Mouse (Mus musculus) ES-E14 (cell line): ENCODE data around the gene Mrpl42. TPM values are rescaled to one million over a fixed set of nuclear protein-coding genes. Genes with fewer than 3 reads are reported as not detected.
A peak's percentile ranks its signal among the peaks of the same experiment; 100 is the strongest.

Experiments
- DNase-seq: peaks from one replicate; pipeline ENCODE4 v3.0.0-alpha.2; 2013; ENCODE audit warnings: low read depth, low spot score
- H3K27ac ChIP-seq: 2 replicates; pipeline ENCODE4 v1.5.1; 2012; ENCODE audit warnings: low read depth, mild to moderate bottlenecking, low read length, moderate library complexity, mixed read lengths; ENCODE audit not compliant: poor library complexity, insufficient read depth, severe bottlenecking
- H3K36me3 ChIP-seq: 2 replicates; pipeline ENCODE4 v1.6.1; 2012; ENCODE audit warnings: mild to moderate bottlenecking, low read length, moderate library complexity, mixed read lengths; ENCODE audit not compliant: control insufficient read depth, poor library complexity, insufficient read depth, severe bottlenecking
- H3K4me1 ChIP-seq, 2 experiments: fragments of 150-350 bp in 1 of 2; sonication (generic) in 1 of 2; 2 replicates each; pipeline ENCODE4 v1.6.1; 2012; ENCODE audit warnings: low read length in 2 of 2, mild to moderate bottlenecking in 1 of 2, mixed read lengths in 1 of 2; ENCODE audit not compliant: control insufficient read depth in 2 of 2, insufficient read depth in 2 of 2, poor library complexity in 1 of 2
- H3K4me3 ChIP-seq, 2 experiments: fragments of 150-350 bp in 1 of 2; sonication (generic) in 1 of 2; 2 replicates each; pipeline ENCODE4 v1.5.1; 2012; ENCODE audit warnings: low read length in 2 of 2, low read depth in 1 of 2, mild to moderate bottlenecking in 1 of 2, mixed read lengths in 1 of 2; ENCODE audit not compliant: insufficient read depth in 1 of 2, poor library complexity in 1 of 2, severe bottlenecking in 1 of 2
- H3K9ac ChIP-seq: 2 replicates; pipeline ENCODE4 v1.6.1; 2012; ENCODE audit warnings: low read depth, mild to moderate bottlenecking, low read length, mixed read lengths; ENCODE audit not compliant: poor library complexity, insufficient read depth, severe bottlenecking
- H3K9me3 ChIP-seq: fragments of 150-350 bp; sonication (generic); 2 replicates; pipeline ENCODE4 v1.6.1; 2012; ENCODE audit warnings: low read depth, mild to moderate bottlenecking, low read length; ENCODE audit not compliant: control insufficient read depth, insufficient read depth
- CHD2 ChIP-seq: IDR thresholded peaks from 2 replicates; pipeline ENCODE4 v1.6.1; 2014; ENCODE audit warnings: mild to moderate bottlenecking, low read depth, low read length, inconsistent platforms
- HCFC1 ChIP-seq: IDR thresholded peaks from 2 replicates; pipeline ENCODE4 v1.6.1; 2012; ENCODE audit warnings: low read length, inconsistent platforms, borderline replicate concordance; ENCODE audit not compliant: insufficient read depth
- MAFK ChIP-seq: IDR thresholded peaks from 2 replicates; pipeline ENCODE4 v1.6.1; 2014; ENCODE audit warnings: mild to moderate bottlenecking, low read depth, low read length, inconsistent platforms; ENCODE audit not compliant: insufficient read depth
- ZC3H11A ChIP-seq: IDR thresholded peaks from 2 replicates; pipeline ENCODE4 v1.6.1; 2012; ENCODE audit warnings: low read depth, mild to moderate bottlenecking, inconsistent platforms, low read length, borderline replicate concordance
- ZNF384 ChIP-seq: IDR thresholded peaks from 2 replicates; pipeline ENCODE4 v1.6.1; 2012; ENCODE audit warnings: low read depth, low read length, inconsistent platforms
- in situ Hi-C, 2 experiments: fragments of 600-800 bp; cut with MboI; formaldehyde crosslinking; loops; one replicate each; pipeline ENCODE4 v1.15.1; 2025; ENCODE audit warnings: low sequenced_read_pairs in 2 of 2, inconsistent platforms in 1 of 2; ENCODE audit not compliant: unreplicated experiment in 2 of 2
- total RNA-seq: library from RNA; depleted of rRNA; stranded (reverse); fragments of 300-350 nt; gene quantifications from 2 replicates; pipeline ENCODE4 v1.2.3, GENCODE M21; 2012

The Mrpl42 gene
- total RNA-seq, 1 experiment = 163 TPM

DNA sequence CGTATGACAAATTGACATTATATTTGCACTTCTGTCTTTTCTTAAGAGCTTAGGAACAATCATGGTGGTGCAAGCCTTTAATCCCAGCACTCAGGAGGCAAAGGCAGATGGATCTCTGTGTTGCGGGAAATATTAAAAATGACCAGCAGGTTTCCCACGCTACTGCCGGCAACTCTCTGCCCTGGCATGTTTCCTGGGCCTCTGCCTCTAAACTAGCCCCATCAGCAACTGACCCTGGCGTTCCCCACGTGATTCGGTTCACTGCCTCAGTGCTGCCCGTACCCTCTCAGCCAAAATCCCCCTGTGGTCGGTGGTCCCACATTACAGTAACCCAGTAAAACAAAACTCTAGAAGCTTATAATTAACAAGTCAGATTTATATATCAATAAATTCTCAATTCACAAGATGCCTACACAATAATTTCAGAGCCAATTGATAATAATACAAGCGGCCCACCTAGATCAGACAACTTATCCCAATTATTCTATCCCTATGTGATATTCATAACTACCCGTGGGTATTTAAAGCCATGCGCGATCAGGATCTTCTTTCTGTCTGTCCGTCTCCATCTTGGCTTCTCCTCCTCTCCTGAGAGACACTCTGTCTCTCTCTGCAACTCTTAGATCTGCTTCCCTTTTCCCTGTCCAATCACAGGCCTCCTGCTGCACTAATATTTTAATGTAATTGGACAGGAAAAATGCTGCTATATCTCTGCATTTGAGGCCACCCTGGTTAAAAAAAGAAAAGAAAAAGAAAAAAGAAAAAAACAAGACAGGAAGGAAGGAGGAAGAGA, 1.9 kb upstream of the Mrpl42 start:
- in situ Hi-C loops = no loop called here
- no peaks in the 10 kb centered on the region for H3K9me3 ChIP-seq
- H3K36me3 ChIP-seq = no peaks in the 10 kb centered on the region; the same call in 1 of the 2 replicates
- no peak overlapping the region for H3K4me3 ChIP-seq
- DNase-seq = no peak
- H3K9ac ChIP-seq = no peak overlapping the region
- no peak overlapping the region for H3K27ac ChIP-seq
- H3K4me1 ChIP-seq = peaks cover 0 to 7% of the 10 kb centered on the region in 2 experiments
- no peak for TF ChIP-seq ZC3H11A
- no peak for TF ChIP-seq HCFC1
- no peak for TF ChIP-seq MAFK
- no peak for TF ChIP-seq ZNF384
- TF ChIP-seq CHD2 = no peak

DNA sequence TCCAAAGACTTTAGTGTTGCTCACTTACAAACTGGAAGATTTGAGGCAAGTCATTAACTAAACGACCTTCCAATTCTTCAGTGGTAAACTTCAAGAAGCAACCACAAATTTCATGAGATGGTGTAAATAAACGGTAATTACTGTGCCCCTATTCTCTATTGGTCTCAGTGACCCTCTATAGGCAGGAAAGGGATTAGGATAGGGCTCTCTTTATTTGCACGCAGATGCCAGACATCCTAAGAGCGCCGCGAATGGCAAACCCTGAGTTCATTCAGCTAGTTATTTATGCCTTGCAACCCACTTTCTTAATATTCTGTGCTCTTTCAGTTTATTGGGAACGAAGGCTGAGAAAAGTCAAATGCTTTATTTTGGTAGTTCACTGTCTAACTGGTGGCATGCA, 707 bp downstream of the Mrpl42 start:
- no peak for DNase-seq
- Histone ChIP-seq H3K9ac (peak overlapping the region; percentile 97; the same call in 1 of the 2 replicates), H3K9me3 (no peaks in the 10 kb centered on the region), H3K4me1 (peaks cover 0 to 5% of the 10 kb centered on the region in 2 experiments; a peak in 2 of 4 replicates), H3K4me3 (peak overlapping the region; percentile 95 to 98), H3K36me3 (peaks cover 2% of the 10 kb centered on the region; the same call in 1 of the 2 replicates), H3K27ac (no peak overlapping the region)
- in situ Hi-C loops = no loop called here
- TF ChIP-seq ZNF384 (no peak), CHD2 (no peak), HCFC1 (no peak), MAFK (no peak), ZC3H11A (no peak)

DNA sequence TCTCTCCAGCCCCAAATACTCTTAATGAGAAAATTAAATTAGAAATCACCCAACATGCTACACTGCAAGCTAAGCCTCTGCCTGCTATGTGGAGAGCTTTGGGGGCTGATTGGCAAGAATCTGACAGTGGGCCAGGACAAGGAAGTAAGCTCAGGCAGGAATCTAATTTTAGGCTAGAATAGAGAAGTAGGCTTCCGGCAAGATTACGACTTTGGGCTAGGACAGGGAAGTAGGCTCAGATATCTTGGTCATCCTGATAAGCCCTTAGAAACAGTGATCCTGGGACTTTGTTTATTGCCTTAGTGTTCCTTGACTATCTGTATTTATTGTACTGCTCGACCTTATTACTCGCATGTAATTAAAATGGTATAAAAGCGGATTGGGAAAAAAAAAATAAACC, 7.5 kb downstream of the Mrpl42 start:
- in situ Hi-C loops = no loop called here

DNA sequence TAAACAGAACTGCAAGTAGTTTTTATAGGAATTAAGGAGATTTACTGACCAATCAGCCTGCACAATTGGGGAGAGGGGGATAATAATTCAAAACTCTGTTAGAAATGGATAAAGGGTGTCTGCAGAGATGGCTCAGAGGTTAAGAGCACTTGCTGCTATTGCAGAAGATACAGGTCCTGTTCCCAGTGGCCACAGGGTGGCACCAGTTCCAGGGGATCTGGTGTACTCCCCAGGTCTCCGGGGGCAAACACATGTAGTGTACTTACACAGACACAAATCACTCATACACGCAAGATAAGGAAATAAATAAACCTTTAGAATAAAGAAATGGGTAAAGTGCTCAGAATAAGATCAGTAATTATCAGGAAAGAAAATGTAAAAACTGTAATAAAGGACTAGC, 12.1 kb downstream of the Mrpl42 start:
- H3K27ac ChIP-seq = no peak overlapping the region
- no peak overlapping the region for H3K9ac ChIP-seq
- DNase-seq = no peak
- H3K4me3 ChIP-seq = no peak overlapping the region
- H3K9me3 ChIP-seq = no peaks in the 10 kb centered on the region
- peaks cover 38% of the 10 kb centered on the region for H3K36me3 ChIP-seq
- in situ Hi-C loops = no loop called here
- TF ChIP-seq HCFC1 = no peak
- TF ChIP-seq ZC3H11A = 0 out of 2 replicates have a peak, but pooled peaks have one; percentile 3
- peaks cover 0 to 4% of the 10 kb centered on the region in 2 experiments; a peak in 2 of 4 replicates for H3K4me1 ChIP-seq

More for the DNA sequence above, 7.5 kb downstream of the Mrpl42 start:
- H3K9ac ChIP-seq = no peak overlapping the region
- H3K4me3 ChIP-seq = no peak overlapping the region
- peaks cover 24% of the 10 kb centered on the region for H3K36me3 ChIP-seq
- no peaks in the 10 kb centered on the region for H3K4me1 ChIP-seq
- no peak overlapping the region for H3K27ac ChIP-seq
- DNase-seq = no peak
- H3K9me3 ChIP-seq = no peaks in the 10 kb centered on the region
- no peak for TF ChIP-seq ZNF384
- TF ChIP-seq HCFC1 = no peak
- TF ChIP-seq CHD2 = no peak
- no peak for TF ChIP-seq ZC3H11A
- TF ChIP-seq MAFK = no peak
